Mouse (Mus musculus): ENCODE results near the gene Swap70.
"Not testable (repeated sequence)": the region's sequence is repeated elsewhere in the genome, so short reads cannot be mapped to it uniquely, and the experiment has no call there.

The Swap70 gene
- long read RNA-seq, experiment 1, full-length matches to known transcripts: 4 of 4 reads
- long read RNA-seq, experiment 1, partial matches to known transcripts: 0 of 4 reads
- long read RNA-seq, experiment 1, other reads (novel, unspliced or antisense): 0 of 4 reads
- long read RNA-seq, experiment 2, full-length matches to known transcripts: 5 of 5 reads
- long read RNA-seq, experiment 2, partial matches to known transcripts: 0 of 5 reads
- long read RNA-seq, experiment 2, other reads (novel, unspliced or antisense): 0 of 5 reads

DNA sequence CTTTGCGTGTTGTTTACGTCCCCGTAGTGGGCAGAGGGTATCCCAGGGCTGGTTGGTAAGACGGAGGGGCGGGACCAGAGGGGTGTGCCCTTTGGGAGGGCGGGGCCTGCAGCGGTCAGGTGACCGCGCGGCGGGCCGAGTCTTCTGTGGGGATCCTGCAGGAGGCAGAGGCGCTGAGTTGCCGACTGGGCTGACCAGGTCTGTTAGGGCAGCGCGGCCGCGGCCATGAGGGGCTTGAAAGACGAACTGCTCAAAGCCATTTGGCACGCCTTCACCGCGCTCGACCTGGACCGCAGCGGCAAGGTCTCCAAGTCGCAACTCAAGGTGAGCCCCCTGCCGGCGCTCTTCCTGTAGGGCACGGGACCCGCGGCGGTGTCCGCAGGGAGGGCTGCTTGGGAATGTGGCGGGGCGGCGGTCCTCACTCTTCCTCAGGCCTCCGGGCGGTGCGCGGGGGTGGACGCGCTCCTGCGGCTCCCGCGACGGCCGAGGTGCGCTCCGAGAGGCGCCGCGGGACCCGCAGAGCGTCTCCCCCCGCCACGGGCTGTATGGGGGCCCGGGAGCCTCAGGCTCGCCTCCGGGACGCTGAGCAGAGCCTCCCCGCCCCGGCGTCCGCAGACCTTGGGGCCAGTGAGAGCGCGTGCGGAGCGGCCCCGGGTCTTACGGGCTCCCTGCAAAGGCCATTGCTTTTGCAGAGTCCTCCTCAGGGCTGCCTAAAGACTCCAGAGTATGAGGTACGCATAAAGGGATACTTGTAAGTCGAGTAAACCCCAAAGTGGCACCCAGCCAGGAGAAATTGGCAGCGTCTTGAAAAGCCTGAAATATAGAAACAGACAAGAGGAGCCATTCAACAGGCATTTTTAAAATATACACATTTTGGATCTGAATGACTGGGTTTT lies at the start of gene Swap70:
TSS of gene Swap70 (plus strand) at position 126 of the 896 bp plus-strand sequence.
- intact Hi-C loops (cut with DNase I): loop anchor here (5.0 kb wide), 2 partner anchors 40 to 55 kb away; no protein-coding TSS in a partner anchor

DNA sequence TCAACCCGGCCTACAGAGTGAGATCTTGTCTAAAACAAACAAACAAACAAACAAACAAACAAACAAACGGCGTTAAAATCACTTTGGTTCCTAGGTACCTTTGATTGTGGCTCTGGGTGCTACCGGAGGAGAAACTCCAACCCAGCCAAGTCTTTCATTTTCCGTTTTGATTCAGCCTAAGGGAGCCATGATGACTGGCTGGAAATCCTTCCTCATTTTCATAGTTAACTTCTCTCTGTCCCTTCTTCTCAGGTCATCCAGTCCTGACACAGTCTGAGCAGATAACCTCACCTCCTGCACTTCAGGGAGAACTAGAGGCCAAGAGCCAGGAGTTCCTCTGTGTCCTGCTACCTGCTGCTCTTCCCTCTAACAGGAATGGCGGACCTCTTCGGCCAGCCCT lies 42.3 kb upstream of the Swap70 start:
- intact Hi-C loops (cut with DNase I): no loop called here

DNA sequence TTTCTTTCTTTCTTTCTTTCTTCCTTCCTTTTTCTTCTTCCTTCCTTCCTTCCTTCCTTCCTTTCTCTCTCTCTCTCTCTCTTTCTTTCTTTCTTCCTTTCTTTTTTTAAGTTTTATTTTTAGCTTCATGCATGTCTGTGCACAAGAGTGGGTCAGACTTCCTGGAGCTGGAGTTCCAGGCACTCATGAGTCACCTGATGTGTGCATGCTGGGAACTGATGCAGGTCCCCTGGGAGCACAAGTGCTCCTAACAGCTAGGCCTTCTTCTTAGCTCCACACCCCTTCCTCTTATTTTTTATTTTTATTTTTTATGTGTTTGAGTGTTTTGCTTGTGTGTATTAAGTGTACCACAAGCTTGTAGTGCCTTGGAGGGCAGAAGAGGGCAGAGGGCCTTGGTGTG lies 40.9 kb upstream of the Swap70 start:
- intact Hi-C loops (cut with DNase I): no loop called here

DNA sequence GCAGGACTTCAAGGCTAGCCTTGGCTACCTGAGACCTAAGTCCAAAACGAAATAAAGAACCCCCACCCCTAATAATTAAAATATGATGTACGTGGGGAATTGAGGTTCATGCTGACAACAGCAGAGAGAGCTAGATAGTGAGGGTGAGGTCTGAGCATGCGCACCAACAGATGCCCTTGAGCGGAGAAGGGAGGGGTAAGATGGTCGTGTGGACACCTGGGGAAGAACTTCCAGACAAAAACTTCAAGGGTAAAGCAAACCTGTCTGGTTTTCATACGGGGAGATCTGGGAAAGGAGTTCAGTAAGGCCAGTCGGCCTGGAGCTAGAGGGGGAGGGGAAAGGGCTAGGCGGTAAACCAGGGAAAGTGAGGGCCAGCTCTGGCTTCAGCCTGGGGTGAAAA lies 40.1 kb upstream of the Swap70 start:
- intact Hi-C loops (cut with DNase I): no loop called here

DNA sequence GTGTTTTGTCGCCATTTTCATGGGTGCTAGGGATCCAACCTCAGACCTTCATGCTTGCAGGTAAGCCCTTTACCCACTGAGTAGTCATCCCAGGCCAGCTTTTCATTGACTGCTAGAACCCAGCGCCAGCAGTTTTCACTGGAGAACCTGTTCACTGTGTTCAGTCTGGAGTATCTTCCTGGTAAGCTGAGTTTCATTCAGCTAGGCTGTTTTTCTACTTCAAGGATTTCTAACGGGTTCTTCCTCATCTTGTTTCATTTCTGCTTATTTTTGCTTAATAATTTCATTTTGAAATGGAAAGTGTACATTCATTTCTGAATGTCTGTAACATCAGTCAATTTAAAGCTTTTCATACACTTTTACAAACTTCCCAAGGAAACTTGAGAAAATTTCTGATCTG lies 36.9 kb upstream of the Swap70 start:
- intact Hi-C loops (cut with DNase I): no loop called here

DNA sequence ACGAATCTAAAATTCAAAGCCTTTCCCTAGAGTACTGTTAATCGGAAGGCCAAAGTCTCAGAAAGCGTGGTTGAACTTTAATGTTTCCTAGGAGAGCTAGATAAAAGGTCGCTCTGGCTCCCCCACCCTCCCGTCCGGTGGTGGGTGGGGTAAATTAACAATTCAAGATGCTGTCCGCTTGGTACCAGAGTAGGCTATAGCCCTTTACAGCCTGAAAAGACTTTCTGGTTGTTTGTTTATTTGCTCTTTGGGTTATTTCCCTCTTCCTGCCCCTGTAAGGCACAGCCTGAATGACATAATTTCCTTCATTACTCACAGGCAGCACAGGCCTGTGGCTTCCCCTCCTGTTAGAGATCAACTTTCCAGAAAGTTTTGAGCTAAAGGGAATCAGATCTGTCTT lies 31.6 kb upstream of the Swap70 start:
- intact Hi-C loops (cut with DNase I): no loop called here

DNA sequence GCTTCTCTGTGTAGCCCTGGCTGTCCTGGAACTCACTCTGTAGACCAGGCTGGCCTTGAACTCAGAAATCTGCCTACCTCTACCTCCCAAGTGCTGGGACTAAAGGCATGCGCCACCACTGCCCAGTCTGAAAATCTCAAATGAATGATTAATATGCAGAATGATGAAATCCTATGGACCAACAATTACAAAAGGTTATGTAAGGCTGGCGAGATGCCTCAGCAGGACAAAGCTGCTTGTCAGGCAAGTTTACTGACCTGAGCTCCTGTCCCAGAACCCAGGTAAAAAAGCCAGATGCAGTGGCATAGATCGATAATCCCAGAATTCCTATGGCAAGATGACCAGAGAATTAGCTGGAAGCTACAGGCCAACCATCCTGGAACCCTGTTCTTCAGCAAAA lies 28.3 kb upstream of the Swap70 start:
- intact Hi-C loops (cut with DNase I): no loop called here

DNA sequence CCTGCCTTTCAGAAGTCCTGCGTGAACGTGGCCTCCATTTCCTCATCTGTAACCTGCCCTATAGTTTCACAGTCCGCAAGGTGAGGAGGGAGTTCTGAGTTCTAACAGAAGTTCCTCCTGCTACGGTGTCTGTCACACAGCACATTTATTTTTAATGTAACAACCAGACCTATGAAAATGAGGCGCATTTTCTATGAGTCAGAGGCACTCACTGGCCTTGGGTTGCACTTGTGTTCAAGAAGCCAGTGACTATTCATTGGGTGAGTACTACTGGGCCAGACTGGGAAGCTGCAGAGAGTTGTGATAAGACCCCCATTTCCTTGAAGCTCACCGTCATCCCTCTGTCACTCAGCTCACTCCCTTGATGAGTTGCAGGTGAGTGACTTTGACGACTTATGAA lies 24.3 kb upstream of the Swap70 start:
- intact Hi-C loops (cut with DNase I): no loop called here

DNA sequence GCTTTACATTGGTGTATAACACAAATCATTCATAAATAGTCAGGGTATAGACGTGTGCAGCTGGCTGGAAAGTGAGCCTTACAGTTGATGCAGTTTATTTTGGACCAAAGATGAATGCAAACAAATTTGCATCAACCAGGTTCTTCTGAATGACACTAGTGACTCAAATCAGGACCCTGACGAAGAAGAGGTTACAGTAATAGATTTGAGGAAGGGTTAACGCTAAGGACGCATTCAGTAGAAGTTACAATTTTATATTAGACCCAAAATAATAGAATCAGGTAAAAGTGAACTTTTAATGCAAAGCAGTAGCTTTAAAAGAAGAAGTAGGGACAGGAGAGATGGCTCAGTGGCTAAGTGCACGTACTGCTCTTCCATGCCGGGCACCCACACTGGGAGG lies 19.6 kb upstream of the Swap70 start:
- intact Hi-C loops (cut with DNase I): no loop called here

DNA sequence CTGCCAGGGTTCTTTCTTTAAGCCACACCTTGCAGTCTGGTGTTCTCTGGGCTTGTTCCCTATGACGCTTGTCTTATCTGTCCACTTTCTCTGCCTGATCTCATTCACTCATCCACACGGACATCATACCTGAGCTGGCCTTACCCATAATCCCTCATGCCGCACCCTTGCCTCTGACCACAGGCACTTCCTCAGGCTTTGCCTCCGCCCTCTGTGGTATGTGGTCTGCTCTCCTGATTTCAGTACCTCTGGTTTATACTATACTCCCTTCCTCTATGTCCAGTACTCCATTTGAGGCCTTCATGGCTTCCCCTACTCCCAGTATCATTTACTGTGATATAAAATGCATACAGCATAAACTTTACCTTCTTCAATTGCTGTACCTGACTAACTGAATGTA lies 17.3 kb upstream of the Swap70 start:
- intact Hi-C loops (cut with DNase I): no loop called here

DNA sequence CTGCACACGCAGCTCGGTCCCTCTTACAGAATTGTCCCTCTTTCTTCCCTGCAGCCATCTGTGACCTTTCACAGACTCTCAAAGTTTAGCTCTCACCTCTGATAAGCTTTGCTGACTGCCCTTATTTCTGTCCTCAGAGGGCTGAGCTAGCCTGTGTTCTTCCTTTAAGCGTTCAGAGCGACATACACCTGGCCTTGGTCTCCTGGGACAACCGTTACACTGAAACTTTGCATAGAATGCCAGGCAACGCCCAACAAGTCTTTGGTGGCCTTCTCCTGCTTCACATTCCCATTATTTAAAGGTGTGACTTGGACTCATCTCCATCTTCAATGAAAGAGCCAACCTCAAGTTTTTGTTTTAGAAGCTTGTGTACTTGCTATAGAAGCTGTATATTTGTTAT lies 13.2 kb upstream of the Swap70 start:
- intact Hi-C loops (cut with DNase I): no loop called here

DNA sequence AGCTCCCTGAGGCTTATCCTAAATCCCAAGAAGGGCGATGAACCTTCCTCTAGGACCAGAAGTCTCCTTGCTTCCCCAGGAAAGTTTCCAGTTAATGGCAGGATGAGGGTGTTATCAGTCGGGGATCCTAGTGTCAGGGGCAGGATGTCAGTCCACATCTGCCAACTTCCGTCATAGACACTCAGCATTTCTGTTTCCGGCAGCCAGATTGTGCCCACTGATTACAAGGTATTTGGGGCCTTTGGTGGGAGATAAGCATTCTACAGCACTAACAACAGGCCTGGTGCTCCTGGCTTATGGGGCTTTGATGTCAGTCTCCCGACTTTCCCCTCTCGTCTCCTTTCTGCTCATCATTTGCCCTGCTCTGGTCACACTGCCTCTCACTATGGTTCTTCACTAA lies 12.1 kb upstream of the Swap70 start:
- intact Hi-C loops (cut with DNase I): no loop called here

DNA sequence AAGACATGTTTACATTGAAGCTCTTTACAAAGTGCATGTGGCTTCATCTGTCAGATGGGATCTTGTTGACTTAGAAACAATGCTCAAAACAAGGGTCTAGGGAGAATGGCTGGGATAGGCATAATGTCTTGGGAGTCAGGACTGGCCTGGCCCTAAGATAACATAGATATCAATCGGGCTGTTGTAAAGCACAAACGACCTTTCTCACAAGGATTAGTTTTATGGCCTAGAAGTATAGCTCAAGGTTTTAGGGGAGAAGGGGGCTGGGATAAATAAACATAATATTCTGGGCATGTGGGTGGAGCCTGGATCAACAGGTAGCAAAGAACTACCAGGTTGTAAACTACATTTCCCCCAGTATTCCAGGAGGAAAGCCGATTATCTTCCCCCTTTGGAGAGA lies 10.5 kb upstream of the Swap70 start:
- intact Hi-C loops (cut with DNase I): no loop called here

DNA sequence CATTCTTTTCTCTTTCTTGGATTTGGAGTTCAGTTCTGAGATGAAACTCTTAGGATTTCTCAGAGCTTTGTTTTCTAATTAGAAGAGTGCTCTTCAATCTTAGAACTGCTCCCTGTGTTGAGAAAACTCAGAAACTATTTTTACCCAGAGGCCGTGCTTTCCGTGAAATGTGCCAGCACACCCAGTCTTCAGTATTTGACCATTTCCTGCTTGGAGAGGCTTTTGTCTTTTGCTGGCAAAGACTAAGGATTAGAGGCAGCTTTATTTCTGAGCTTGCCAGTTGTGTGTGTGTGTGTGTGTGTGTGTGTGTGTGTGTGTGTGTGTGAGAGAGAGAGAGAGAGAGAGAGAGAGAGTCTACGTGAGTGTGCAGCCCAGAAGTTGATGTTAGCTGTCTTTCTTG lies 6.6 kb upstream of the Swap70 start:
- intact Hi-C loops (cut with DNase I): no loop called here

DNA sequence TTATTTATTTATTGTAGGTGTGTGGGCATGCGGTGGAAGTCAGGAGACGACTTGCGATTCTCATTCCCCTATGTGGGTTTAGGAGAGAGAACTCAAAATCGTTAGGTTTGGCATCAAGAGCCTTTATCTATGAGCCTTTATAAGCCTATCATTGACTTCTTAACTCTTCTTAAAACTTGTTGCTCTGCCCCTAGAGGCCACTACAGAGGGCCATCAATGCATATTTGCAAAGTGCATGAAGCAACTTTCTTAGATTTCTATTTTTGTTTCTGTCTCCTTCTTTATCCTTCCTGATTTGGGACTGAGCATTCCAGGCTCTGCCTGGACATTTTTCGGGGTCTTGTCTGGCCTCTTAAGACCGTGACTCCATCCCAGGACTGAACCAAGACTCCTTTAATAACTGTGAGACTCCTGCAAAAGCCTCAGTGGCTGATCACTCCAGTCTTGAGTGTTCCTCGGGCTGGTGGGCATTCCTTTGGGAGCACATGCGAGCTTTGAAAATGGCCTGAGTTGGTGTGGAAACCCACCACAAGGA lies 393 bp upstream of the Swap70 start:
- intact Hi-C loops (cut with DNase I): loop anchor here (5.0 kb wide), 2 partner anchors 41 to 54 kb away; no protein-coding TSS in a partner anchor

DNA sequence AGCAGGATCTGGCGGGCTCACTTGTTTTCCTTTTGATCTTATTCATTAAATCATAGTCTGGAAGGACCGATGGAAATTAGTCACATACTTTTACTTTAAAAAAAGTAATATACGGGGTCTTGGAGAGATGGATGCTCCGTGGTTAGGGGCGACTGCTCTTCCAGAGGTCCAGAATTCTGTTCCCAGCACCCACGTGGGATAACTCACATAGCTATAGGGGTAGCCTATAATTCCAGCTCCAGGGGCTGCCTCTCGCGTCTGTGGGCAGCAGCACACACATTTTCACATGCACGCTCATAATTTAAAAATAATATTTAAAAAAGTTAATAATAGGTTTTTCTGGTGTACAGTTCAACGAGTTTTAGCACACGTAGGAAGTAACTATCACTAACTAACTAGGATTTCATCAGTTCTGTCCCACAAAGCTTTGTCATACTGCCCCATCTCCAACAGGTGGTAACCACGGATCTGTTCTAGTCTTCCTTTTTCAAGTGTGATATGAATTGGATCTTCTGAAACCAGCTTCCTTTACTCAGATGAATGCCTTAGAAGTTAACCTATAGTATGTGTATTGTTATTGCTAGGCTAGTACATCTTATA lies 1.2 kb downstream of the Swap70 start:
- intact Hi-C loops (cut with DNase I): loop anchor here (5.0 kb wide), 2 partner anchors 40 to 55 kb away; no protein-coding TSS in a partner anchor

DNA sequence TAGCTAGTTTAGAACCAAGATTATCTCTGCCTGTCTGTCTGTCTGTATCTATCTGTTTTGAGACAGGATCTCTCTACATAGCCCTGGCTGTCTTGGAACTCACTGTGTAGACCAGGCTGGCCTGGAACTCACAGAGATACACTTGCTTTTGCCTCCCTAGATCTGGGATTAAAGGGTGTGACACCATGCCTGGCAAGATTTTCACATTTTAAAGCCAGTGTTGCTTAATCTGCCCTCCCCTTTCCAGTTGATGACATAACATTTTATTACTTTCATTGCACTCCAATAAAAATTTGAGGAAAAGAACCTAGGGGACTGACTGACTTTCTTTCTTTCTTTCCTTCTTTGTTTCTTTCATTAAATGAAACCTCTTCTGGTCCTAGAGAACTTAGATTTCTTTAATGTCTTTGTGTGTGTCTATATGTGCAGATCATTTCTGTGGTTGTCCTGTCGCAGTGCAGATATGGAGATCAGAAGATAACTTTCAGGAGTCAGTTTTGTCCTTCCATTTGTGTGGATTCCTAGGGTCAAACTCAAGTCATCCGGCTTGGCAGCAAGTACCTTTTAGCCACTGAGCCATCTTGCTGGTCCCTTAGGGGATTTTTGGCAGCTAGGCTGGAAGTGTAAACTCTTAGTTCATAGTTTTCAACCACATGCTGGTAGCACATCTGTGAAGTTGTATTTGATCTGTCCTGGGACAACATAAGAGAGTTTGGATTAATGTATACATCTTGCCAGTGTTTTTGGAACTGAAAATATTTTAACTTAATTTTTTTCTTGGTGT lies 2.4 kb downstream of the Swap70 start:
- intact Hi-C loops (cut with DNase I): loop anchor here (5.0 kb wide), 2 partner anchors 38 to 57 kb away; no protein-coding TSS in a partner anchor

DNA sequence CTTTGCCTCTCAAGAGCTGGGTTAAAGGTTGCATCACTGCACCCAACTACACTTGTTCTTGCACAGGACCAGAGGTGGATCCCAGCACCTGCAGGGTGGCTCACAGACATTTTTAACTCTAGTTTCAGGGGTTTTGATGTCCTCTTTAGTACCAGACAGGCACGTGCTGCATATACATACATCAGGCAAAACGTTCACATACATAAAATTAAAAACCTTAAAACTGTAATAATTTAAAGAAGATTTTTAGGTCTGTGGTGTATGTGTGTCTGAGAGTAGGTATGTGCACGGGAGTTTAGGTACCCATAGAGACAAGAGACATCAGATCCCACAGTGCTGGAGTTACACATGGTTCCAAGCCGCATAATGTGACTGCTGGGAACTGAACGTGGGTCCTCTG lies 5.0 kb downstream of the Swap70 start:
- intact Hi-C loops (cut with DNase I): no loop called here

DNA sequence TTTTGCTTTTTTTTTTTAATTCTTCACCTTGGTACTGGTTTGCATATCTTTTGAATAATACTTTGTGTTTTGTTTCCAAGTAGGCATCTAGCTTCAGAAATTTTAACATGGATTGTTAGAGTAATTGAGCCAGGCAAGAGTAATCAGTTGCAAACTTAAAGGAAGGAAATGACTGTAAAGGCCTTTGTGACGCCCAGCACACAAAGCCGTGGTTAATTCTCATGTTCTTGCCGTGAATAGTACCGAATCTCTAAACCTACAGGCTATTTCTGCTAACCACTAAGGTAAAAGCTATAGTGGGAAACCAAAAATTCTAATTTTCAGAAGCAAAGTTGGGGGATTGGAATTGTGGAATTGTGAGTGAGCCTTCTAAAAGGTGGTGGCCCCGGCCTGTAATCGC lies 8.5 kb downstream of the Swap70 start:
- intact Hi-C loops (cut with DNase I): no loop called here

DNA sequence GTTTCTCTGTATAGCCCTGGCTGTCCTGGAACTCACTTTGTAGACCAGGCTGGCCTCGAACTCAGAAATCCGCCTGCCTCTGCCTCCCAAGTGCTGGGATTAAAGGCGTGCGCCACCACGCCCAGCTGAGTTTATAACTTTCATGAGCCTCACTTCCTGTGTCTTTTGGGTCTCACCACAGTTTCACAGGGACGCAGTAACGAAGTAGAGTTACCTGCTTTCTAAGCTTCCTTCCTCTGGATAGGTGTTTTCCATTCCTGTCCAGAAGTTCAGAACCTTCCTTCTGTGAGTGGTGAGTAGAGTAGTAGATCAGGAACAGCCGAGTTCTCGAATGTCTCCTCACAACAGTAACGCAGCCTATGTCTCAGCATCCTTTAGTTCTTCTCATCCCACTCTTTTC lies 9.6 kb downstream of the Swap70 start:
- intact Hi-C loops (cut with DNase I): not testable (repeated sequence)

DNA sequence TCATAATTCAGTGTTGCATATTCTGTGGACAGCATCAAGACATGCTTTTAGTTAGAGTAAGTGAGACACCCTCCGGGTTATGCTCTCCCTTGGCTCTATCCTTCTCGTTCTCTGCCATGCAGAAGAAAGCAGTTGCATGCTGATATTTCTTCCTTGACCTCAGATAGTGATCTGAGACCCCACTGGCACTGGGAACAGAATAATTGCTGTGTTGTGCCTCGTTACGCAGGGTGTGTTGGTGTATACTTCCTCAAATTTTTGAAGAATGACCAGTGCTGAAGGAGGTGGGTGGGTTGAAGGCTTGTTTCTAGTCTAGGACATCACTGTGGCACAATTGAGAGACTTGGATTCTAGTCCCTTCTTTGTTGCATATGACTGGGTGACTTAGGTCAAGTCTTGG lies 14.6 kb downstream of the Swap70 start:
- intact Hi-C loops (cut with DNase I): no loop called here

Measured in adrenal gland (tissue).